Mouse (Mus musculus) forebrain, embryonic 16.5 days (tissue): Measurements from ENCODE around the gene Tmem215. TPM values are rescaled to one million over a fixed set of nuclear protein-coding genes. Genes with fewer than 3 reads are reported as not detected.

Experiments
- polyA plus RNA-seq: library from polyadenylated mRNA; unstranded; fragments of >200 nt; fragmentation: Nextera tagmentation; extraction: Ambion mirVana; gene quantifications from 2 replicates; pipeline ENCODE4 v1.2.1, GENCODE M21; 2015

The Tmem215 gene
- polyA plus RNA-seq, 1 experiment from 2014 or later: 0.73 TPM

Other genes starting within 250 kb of the Tmem215 start
- gene Ddx58, start 232.4 kb upstream of the Tmem215 start, polyA plus RNA-seq: 2.5 and 4.5 TPM in 2 replicates
- gene Smim27, start 202.6 kb upstream of the Tmem215 start, polyA plus RNA-seq: 16.7 and 18.3 TPM in 2 replicates
- 38.1 and 43.6 TPM in 2 replicates for gene Topors, start 202.3 kb upstream of the Tmem215 start, polyA plus RNA-seq
- gene Ndufb6, start 192.8 kb upstream of the Tmem215 start, polyA plus RNA-seq: 270 and 276 TPM in 2 replicates
- gene Aptx, start 231.0 kb downstream of the Tmem215 start, polyA plus RNA-seq: 56.9 and 64.9 TPM in 2 replicates
- 686 and 721 TPM in 2 replicates for gene Dnaja1, start 250.0 kb downstream of the Tmem215 start, polyA plus RNA-seq